In genomic region chr2:164924100-164924857, GRCm38 (mm10) we compare ENCODE assay signal across 9 mouse cellular contexts. TPM values are rescaled to one million over a fixed set of nuclear protein-coding genes. Genes with fewer than 3 reads are reported as not detected.
A peak's percentile ranks its signal among the peaks of the same experiment; 100 is the strongest.
DNase-seq lines count a peak whose midpoint lies in the region; ATAC-seq and TF ChIP-seq lines count a peak whose summit lies in the region.
"Had no signal": no experiment of that assay in that cellular context is flagged by ENCODE, and none has a peak within 500 bp of the region (broad histone marks: within the 10 kb centered on the region; RNA-seq: fewer than 3 reads in every experiment).

No protein-coding gene starts in this region.

- H3K9ac ChIP-seq in MEL (ENCODE audit: control insufficient read depth, low read depth, low read length, poor library complexity, severe bottlenecking), result no peak overlapping the region
- H3K9ac ChIP-seq in hindbrain, embryonic 13.5 days, result no peak overlapping the region
- H3K9ac ChIP-seq: limb, embryonic 13.5 days had no signal

- peak; percentile 71 for ATAC-seq in hindbrain, embryonic 13.5 days (ENCODE audit: low FRiP score)

- no peak overlapping the region for H3K27ac ChIP-seq in MEL (ENCODE audit: control insufficient read depth, low read depth, low read length)
- no peak overlapping the region for H3K27ac ChIP-seq in hindbrain, embryonic 13.5 days
- H3K27ac ChIP-seq: limb, embryonic 13.5 days had no signal

- DNase-seq in MEL (ENCODE audit: low read depth, low spot score), result peak; percentile 83
- peak; percentile 91 for DNase-seq in cerebellum, adult 9-11 months
- peak; percentile 70 to 84 for DNase-seq in frontal cortex, postnatal 10 days (ENCODE audit: low spot score in 2 of 2)
- DNase-seq in layer of hippocampus, postnatal 10 days (ENCODE audit: low spot score in 2 of 2), result peak; percentile 93 to 94
- DNase-seq in lung, postnatal 10 days, result peak; percentile 93
- peak; percentile 69 for DNase-seq in retina, postnatal 7 days (ENCODE audit: low read depth, low spot score)
- peak; percentile 91 for DNase-seq in thymus, postnatal 4 days

- H3K9me3 ChIP-seq in MEL (replicated peaks; ENCODE audit: insufficient read depth, low read length), result no peaks in the 10 kb centered on the region
- H3K9me3 ChIP-seq in hindbrain, embryonic 13.5 days, result no peaks in the 10 kb centered on the region
- H3K9me3 ChIP-seq: limb, embryonic 13.5 days had no signal

- 38% methylated on average over 11 of the region's 11 CpGs for WGBS in hindbrain, embryonic 13.5 days

- no peak overlapping the region for H3K4me2 ChIP-seq in hindbrain, embryonic 13.5 days
- H3K4me2 ChIP-seq: limb, embryonic 13.5 days had no signal

- no peaks in the 10 kb centered on the region for H3K4me1 ChIP-seq in MEL (ENCODE audit: control insufficient read depth in 1 of 2, insufficient read depth in 2 of 2, low read length in 2 of 2)
- H3K4me1 ChIP-seq in hindbrain, embryonic 13.5 days (replicated peaks), result peaks cover 32% of the 10 kb centered on the region

- TF ChIP-seq RAD21 in MEL (IDR thresholded peaks at IDR 0.05; ENCODE audit: low read depth, low read length), result peak; percentile 76

- H3K79me2 ChIP-seq in MEL (ENCODE audit: control insufficient read depth, insufficient read depth, low read length, poor library complexity), result no peaks in the 10 kb centered on the region

- TF ChIP-seq CTCF in MEL (IDR thresholded peaks at IDR 0.05 in 2 of 3, conservative IDR thresholded peaks at IDR 0.05 in 1 of 3; ENCODE audit: control insufficient read depth in 1 of 3, insufficient read depth in 1 of 3, low read depth in 2 of 3, low read length in 3 of 3, poor library complexity in 1 of 3, severe bottlenecking in 1 of 3), result peak; percentile 82 to 89 (median 86)

- TF ChIP-seq POLR2A in MEL (IDR thresholded peaks at IDR 0.05; ENCODE audit: control insufficient read depth in 1 of 2, insufficient read depth in 1 of 2, low read depth in 1 of 2, low read length in 2 of 2, poor library complexity in 1 of 2), result no peak

- no peak overlapping the region for H3K4me3 ChIP-seq in MEL (ENCODE audit: control insufficient read depth in 1 of 2, insufficient read depth in 1 of 2, low read depth in 2 of 2, low read length in 2 of 2)
- no peak overlapping the region for H3K4me3 ChIP-seq in hindbrain, embryonic 13.5 days
- H3K4me3 ChIP-seq: limb, embryonic 13.5 days had no signal

- no peaks in the 10 kb centered on the region; a peak in 1 of 4 replicates for H3K36me3 ChIP-seq in MEL (ENCODE audit: control insufficient read depth in 1 of 2, insufficient read depth in 2 of 2, low read length in 2 of 2)
- H3K36me3 ChIP-seq in hindbrain, embryonic 13.5 days, result peaks cover 14% of the 10 kb centered on the region

- no peak for TF ChIP-seq EP300 in MEL (IDR thresholded peaks at IDR 0.05; ENCODE audit: low read depth in 1 of 2, low read length in 2 of 2)

- no peaks in the 10 kb centered on the region for H3K27me3 ChIP-seq in MEL (ENCODE audit: control insufficient read depth in 1 of 2, insufficient read depth in 2 of 2, low read length in 2 of 2)
- H3K27me3 ChIP-seq in hindbrain, embryonic 13.5 days, result no peaks in the 10 kb centered on the region
- H3K27me3 ChIP-seq: limb, embryonic 13.5 days had no signal

TF ChIP-seq in MEL, 35 proteins besides CTCF, POLR2A, EP300 and RAD21:
- TF ChIP-seq KAT2A (conservative IDR thresholded peaks at IDR 0.05; ENCODE audit: low read depth, low read length) (no peak), TBP (IDR thresholded peaks at IDR 0.05; ENCODE audit: low read depth, low read length) (no peak), CHD2 (IDR thresholded peaks at IDR 0.05; ENCODE audit: low read length) (no peak), SMC3 (IDR thresholded peaks at IDR 0.05; ENCODE audit: low read depth, low read length) (peak; percentile 72), SIN3A (IDR thresholded peaks at IDR 0.05; ENCODE audit: low read length) (no peak), ZC3H11A (IDR thresholded peaks at IDR 0.05; ENCODE audit: low read depth, low read length) (peak; percentile 37; the same call in 1 of the 2 replicates)

RNA-seq across cellular contexts. Expression of gene Zfp335, which starts 12.7 kb away (rescaled TPM):
- 12.3 and 12.6 TPM in 2 replicates for total RNA-seq in MEL (2012; rRNA removed)
- 10 to 100 TPM in 1 of 2 experiments, not detected in 1; 24.1 TPM for polyA plus RNA-seq in MEL (2012; ENCODE audit: insufficient read depth in 1 of 2, insufficient read length in 2 of 2, low read depth in 1 of 2, low replicate concordance in 2 of 2, missing spikeins in 1 of 2)
- 13.1 and 13.9 TPM in 2 replicates for polyA plus RNA-seq in hindbrain, embryonic 13.5 days (2015; fragmentation: Nextera tagmentation; extraction: Ambion mirVana)
- total RNA-seq in layer of hippocampus, postnatal 10 days (2021), result 10 to 100 TPM; 24.0 to 24.1 TPM

RNA-seq across cellular contexts. Expression of gene Mmp9, which starts 16.3 kb away (rescaled TPM):
- total RNA-seq in MEL (2012; rRNA removed), result 0.20 and 0.23 TPM in 2 replicates
- under 1 TPM in 1 of 2 experiments, not detected in 1; 0.19 TPM for polyA plus RNA-seq in MEL (2012; ENCODE audit: insufficient read depth in 1 of 2, insufficient read length in 2 of 2, low read depth in 1 of 2, low replicate concordance in 2 of 2, missing spikeins in 1 of 2)
- polyA plus RNA-seq in hindbrain, embryonic 13.5 days (2015; fragmentation: Nextera tagmentation; extraction: Ambion mirVana), result 23.8 and 25.2 TPM in 2 replicates
- 1 to 10 TPM; 2.8 TPM for total RNA-seq in layer of hippocampus, postnatal 10 days (2021)

RNA-seq across cellular contexts. Expression of gene Slc12a5, which starts 36.3 kb away (rescaled TPM):
- 0.36 and 0.50 TPM in 2 replicates for total RNA-seq in MEL (2012; rRNA removed)
- polyA plus RNA-seq in MEL (2012; ENCODE audit: insufficient read depth in 1 of 2, insufficient read length in 2 of 2, low read depth in 1 of 2, low replicate concordance in 2 of 2, missing spikeins in 1 of 2), result 1 to 10 TPM in 1 of 2 experiments, not detected in 1; 1.3 TPM
- polyA plus RNA-seq in hindbrain, embryonic 13.5 days (2015; fragmentation: Nextera tagmentation; extraction: Ambion mirVana), result 21.4 and 22.1 TPM in 2 replicates
- 100 to 1,000 TPM; 252 to 272 TPM for total RNA-seq in layer of hippocampus, postnatal 10 days (2021)

RNA-seq across cellular contexts. Expression of gene Pcif1, which starts 45.2 kb away (rescaled TPM):
- total RNA-seq in MEL (2012; rRNA removed), result 46.8 and 47.6 TPM in 2 replicates
- 100 to 1,000 TPM in 1 of 2 experiments, not detected in 1; 118 TPM for polyA plus RNA-seq in MEL (2012; ENCODE audit: insufficient read depth in 1 of 2, insufficient read length in 2 of 2, low read depth in 1 of 2, low replicate concordance in 2 of 2, missing spikeins in 1 of 2)
- 87.8 and 95.3 TPM in 2 replicates for polyA plus RNA-seq in hindbrain, embryonic 13.5 days (2015; fragmentation: Nextera tagmentation; extraction: Ambion mirVana)
- 10 to 100 TPM; 45.0 to 50.9 TPM for total RNA-seq in layer of hippocampus, postnatal 10 days (2021)

Comparison
In these comparisons a context has a peak if more than half of its experiments do, and no peak if none do; other contexts are left out.
1. RNA of gene Slc12a5, which starts 36.3 kb away (total RNA-seq): 252 to 272 TPM in layer of hippocampus, postnatal 10 days; 0.36 to 0.50 TPM in MEL; every median in the first group is over 100 times any median in the second.
2. Peak in every context shown above with its lines, with median percentiles within 50 percentile points of each other: DNase-seq.